11 mouse cellular contexts compared by ENCODE assay signal in the genomic region with DNA sequence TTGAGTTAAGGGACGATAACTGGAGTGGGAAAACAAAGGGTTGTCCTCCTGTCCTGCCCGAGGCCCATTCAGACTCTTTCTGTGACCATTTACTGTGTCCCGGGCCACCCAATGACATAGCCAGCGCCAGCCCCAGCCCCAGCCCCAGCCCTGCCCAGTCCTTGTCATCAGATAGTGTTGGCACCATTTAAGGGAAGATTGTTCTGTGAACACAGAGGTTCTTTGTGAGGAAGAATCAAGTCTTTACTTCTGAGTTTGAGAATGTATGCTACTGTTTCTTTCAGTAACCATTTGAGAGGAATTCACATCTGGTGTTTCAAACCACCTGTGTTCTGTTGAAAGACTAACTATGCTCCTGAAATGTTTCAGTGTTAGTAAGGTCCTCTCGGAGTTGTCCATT.
"Had no signal": no experiment of that assay in that cellular context is flagged by ENCODE, and none has a peak within 500 bp of the region (broad histone marks: within the 10 kb centered on the region; RNA-seq: fewer than 3 reads in every experiment).

No protein-coding gene starts in this region.

- ATAC-seq: intestine, postnatal 0 days; liver, postnatal 0 days; midbrain, embryonic 13.5 days had no signal

- H3K27me3 ChIP-seq: limb, embryonic 12.5 days; liver, embryonic 13.5 days; lung, embryonic 15.5 days had no signal

- H3K9ac ChIP-seq: limb, embryonic 12.5 days; liver, embryonic 13.5 days; liver, postnatal 0 days; lung, embryonic 15.5 days; midbrain, embryonic 13.5 days had no signal

- H3K27ac ChIP-seq: limb, embryonic 12.5 days; liver, embryonic 13.5 days; lung, embryonic 15.5 days; midbrain, embryonic 13.5 days had no signal

- H3K9me3 ChIP-seq: limb, embryonic 12.5 days; liver, embryonic 13.5 days; lung, embryonic 15.5 days; midbrain, embryonic 13.5 days had no signal

- H3K36me3 ChIP-seq: limb, embryonic 12.5 days; lung, embryonic 15.5 days; midbrain, embryonic 13.5 days had no signal

- H3K4me2 ChIP-seq: limb, embryonic 12.5 days; liver, embryonic 13.5 days; lung, embryonic 15.5 days; midbrain, embryonic 13.5 days had no signal

- H3K4me3 ChIP-seq: limb, embryonic 12.5 days; liver, embryonic 13.5 days; lung, embryonic 15.5 days; midbrain, embryonic 13.5 days had no signal

- DNase-seq: kidney, adult 8-10 months; kidney, postnatal 25 days; liver; liver, embryonic 13.5 days; liver, postnatal 0 days; right cerebral cortex, postnatal 14 days; thymus, postnatal 4 days had no signal
